Mouse (Mus musculus) G1E (cell line): ENCODE measurements at regions not wholly inside any gene's neighbourhood (a gene's known extent, or its start where the extent isn't known, plus 50 kb on each side); places are given as distances from the start of the nearest gene placed in this dataset.

Source experiments
- CTCF ChIP-seq: IDR thresholded peaks from 2 replicates; pipeline ENCODE4 v1.5.1; 2012; ENCODE audit warnings: low read depth, low read length, inconsistent platforms, mixed read lengths
- GATA2 ChIP-seq: IDR thresholded peaks from 2 replicates; pipeline ENCODE4 v1.6.1; 2012; ENCODE audit warnings: low read depth, low read length, inconsistent platforms, borderline replicate concordance
- POLR2AphosphoS5 ChIP-seq: IDR thresholded peaks from 2 replicates; pipeline ENCODE4 v1.6.1; 2012; ENCODE audit warnings: low read depth, low read length, inconsistent platforms; ENCODE audit not compliant: insufficient replicate concordance

DNA sequence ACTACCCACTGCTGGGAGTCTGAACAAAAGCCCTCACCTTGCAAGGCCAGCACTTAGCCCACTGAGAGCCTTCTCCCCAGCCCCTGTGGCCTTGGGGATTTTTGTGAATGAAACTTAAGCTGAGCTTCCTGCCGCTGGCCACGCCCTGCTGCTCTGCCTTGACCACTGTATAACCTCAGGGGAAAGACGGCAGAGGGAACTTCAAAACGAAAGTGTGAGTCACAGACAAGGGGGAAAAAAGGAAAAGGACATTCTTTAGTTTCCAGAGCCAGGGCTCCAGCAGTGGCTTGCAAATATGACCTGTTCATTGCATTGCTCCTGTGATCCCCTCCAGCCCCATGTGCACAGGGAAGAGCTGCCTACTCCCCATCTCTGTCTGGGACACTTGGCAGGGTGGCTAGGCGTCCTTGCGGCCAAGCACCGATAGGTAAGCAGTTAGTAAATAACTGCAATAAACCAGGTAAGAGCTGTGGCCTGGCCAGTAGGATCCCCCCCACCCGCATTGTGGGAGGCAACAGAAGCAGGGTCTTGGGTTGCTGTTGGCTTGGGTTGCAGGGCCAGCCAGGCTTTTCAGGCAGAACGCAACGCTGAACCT lies 97.2 kb downstream of the 1810010D01Rik start:
- TF ChIP-seq CTCF (no peak), GATA2 (no peak), POLR2AphosphoS5 (no peak)
